Mouse (Mus musculus) T-cell, adult 2 months (primary cell): ENCODE data around the gene Phf2.
A peak's percentile ranks its signal among the peaks of the same experiment; 100 is the strongest.

Source experiments
- DNase-seq: peaks from one replicate; pipeline ENCODE4 v3.0.0; 2022; ENCODE audit warnings: low spot score

Phf2 gene

GRCm38 (mm10) chr13:48807481-48808031 lies 63.4 kb downstream of the Phf2 start:
- peak; percentile 20 for DNase-seq

DNA sequence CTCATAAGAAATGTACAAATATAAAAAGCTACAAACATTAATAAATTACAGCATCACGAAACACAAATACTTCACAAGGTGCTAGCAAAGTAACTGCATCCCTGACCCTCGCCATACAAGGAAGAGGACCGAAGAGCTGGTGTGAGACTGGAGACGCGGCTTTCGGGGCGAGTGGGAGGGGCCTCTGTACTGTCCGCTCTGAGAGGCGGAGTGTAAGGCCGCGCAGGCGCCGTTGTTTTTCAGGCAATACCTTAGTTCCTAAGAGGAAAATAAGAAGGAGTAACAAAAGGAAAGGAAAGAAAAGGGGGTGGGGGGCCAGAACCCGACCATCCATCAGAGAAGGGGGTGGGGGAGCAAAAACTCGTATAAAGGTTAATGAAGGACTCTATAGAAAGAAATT lies 68.7 kb downstream of the Phf2 start:
- DNase-seq: no peak

DNA sequence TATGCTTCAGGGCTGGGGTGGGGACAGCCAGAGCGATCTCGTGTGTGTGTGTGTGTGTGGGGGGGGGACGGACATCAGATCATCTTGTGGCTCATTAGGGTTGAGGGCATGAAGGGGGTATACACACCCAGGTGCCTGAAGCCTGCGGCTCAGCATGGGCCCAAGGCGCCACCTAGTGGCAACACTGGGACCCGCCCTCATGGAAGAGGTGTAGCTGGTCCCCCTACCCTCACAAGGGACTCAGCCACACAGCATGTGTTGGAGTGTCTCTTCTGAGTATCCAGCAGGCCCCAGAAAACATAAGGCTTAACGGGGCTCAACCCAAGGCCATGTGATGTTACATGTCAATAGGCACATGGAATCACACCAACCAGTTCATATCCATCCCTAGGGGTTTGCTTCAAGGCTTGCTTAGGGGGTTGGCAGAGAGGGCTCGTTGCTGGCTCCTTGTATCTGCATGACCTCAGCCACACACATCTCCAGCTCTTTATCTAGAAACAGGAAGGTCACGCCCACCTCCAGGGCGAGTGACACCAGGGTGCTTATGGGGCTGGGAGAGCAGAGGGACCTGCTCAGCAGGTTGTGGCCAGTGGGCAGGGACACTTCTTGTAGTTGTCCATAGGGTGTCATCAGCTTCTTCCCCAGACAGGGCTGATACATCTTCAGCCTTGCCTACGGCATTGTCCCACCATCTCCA lies 69.9 kb downstream of the Phf2 start:
- peak; percentile 46 for DNase-seq

- no peak for DNase-seq
These were observed 72.6 kb downstream of the Phf2 start for GRCm38 (mm10) chr13:48798256-48798771.

DNA sequence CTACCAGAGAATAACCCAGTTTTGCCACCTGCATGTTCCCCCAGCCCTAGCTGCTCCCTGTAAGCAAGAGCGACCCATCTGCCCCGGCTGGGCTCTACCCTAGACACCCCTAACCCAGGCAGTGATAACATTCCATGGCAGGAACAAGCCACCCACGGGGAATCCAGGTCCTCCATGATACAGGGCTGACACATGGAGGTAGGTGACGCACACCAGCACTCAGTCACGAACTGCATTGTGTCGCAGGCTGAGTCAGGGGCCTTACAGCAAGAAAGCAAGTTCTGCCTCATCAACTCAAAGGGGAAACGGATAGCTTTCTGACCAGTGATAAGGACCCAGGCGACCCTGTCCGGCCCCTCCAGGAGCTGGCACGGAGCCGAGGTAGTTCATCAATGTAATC lies 74.0 kb downstream of the Phf2 start:
- no peak for DNase-seq

- DNase-seq: no peak
These were observed 75.2 kb downstream of the Phf2 start for GRCm38 (mm10) chr13:48795711-48796110.

- DNase-seq: no peak
These were observed 86.2 kb downstream of the Phf2 start for GRCm38 (mm10) chr13:48784594-48785298.

- DNase-seq: no peak
These were observed 86.8 kb downstream of the Phf2 start for GRCm38 (mm10) chr13:48784151-48784550.

DNA sequence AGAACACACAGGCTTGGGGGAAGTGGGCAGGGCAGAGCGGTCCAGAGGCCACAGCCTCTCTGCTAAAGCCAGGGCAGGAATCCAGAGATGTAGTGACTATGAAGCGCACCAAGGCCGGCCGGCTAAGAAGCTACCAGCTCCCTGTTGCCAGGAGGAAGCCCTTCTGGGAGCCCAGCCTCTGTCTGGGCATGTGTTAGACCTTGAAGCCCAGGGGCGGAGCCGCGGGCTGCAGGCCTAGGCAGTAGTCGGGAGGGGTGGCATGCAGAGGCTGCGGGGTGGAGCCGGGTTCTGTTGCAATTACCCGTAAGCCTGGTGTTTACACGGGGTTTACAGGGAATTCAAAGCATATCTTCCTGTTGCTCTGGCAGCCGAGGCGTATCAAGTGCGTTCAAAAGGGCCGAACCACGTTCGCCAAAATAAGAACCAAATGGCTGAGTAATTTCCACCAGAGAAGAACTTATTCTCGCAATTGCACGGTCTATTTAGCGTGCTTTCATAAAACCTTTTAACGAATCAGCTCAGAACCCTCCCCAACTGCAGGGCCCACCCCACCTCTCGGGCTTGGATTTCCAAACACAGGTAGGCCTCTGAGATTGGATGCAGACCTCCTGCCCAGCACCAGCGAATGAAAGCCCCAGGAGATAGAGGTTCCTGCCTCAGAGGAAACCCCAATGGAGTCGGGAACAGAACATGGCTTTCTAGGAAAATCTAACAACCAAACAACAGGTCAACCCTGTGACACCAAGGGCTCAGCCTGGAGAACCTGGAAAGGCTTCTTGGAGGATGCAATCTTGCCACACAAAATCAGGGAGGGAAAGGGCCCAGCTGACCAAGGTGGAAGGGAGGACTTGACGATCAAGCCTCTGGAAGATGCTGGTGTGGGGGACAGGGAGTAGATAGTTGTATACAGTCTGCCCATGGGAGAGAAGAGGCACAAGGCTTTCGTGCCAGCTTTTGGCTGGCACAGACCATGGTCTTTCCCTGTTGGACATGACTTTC lies 87.9 kb downstream of the Phf2 start:
- no peak for DNase-seq

GRCm38 (mm10) chr13:48780345-48781010 lies 90.4 kb downstream of the Phf2 start:
- DNase-seq: no peak

- no peak for DNase-seq
These were observed 91.2 kb downstream of the Phf2 start for GRCm38 (mm10) chr13:48779592-48780344.

DNA sequence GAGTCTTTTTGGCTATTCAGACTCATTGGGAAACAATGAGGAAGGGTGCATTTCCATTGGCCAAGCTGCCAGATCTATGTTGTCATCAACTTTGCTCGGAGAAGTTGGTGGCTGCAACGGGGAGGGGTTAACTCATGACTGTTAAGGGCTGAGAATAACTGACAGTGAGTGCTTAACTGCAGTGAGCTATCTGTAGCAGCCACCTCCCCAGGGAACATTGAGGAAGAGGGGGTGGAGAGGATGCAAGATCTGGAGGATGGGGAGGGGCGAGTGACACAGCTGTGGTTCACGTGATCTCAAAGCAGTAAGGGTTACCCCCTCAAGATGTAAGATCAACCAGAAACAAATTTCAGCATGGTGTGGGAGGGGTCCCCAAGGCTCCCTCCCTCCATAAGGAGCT lies 92.8 kb downstream of the Phf2 start:
- no peak for DNase-seq

DNA sequence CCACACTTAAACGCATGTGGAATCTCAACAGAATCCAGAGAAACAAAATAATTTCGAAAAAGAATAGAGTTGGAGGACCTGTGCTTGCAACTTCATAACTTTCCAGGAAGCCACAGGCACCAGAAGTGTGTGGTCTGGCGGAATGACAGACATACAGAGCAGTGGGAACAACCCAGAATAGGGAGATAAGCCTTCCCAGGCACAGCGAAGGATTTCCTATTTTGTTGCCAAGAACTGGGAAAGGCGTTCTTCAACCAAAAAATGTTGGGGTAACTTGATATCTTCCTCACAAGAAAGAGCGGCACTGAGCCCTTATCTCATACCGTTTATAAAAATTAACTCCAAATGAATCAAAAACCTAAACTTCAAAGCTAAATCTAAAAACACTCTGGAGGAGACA lies 96.4 kb downstream of the Phf2 start:
- DNase-seq: no peak

GRCm38 (mm10) chr13:48768109-48768508 lies 102.8 kb downstream of the Phf2 start:
- no peak for DNase-seq

GRCm38 (mm10) chr13:48763701-48764245 lies 107.1 kb downstream of the Phf2 start:
- DNase-seq: no peak

- no peak for DNase-seq
These were observed 110.0 kb downstream of the Phf2 start for GRCm38 (mm10) chr13:48760855-48761436.

DNA sequence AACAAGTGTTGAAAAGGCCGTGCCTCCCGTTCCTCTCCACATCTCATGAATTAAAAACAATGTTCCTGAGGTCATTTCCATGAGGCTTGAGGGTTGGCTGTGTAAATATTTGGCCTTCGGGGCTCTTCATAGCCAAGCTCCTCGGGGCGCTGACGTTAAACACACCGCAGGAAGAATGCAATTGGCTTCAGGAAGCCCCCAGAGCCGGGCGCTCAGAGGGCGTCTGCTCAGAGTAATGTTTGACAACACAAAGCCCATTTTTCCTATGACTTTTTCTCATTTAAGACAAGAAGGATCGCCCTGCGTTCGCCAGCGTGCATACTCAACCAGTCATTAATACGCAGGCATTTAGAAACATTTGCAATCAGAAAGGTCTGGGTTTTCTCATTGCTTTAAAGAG lies 114.2 kb downstream of the Phf2 start:
- DNase-seq: no peak
